Mouse (Mus musculus): ENCODE measurements around the gene Pla1a. TPM values are rescaled to one million over a fixed set of nuclear protein-coding genes. Genes with fewer than 3 reads are reported as not detected.

Gene Pla1a
- polyA plus RNA-seq, 1 experiment from 2014 or later = 0.37 TPM

DNA sequence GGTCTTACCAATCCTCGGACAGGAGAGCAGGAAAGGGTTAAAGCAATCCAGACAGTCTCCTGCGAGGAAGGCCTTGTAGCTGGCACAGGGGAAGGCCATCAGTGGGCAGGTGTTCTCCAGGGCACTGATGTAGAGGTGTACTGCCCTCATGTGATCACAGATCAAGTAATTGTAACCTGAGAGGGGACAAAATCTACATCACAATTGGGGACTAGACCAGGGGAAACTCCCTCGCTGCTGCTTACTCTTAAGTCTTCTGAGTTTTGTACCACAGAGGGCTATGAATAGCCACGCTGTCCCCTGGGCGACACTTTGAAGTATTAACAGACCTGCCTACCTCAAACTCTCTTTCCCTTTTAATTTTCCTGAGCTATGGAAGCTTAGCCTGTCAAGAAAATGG is 25.4 kb downstream of the Pla1a start:
- Histone ChIP-seq H3K9me3 (replicated peaks) (no peaks in the 10 kb centered on the region), H3K36me3 (no peaks in the 10 kb centered on the region), H3K4me2 (replicated peaks) (no peak overlapping the region), H3K27ac (no peak overlapping the region), H3K4me1 (no peaks in the 10 kb centered on the region), H3K27me3 (no peaks in the 10 kb centered on the region), H3K4me3 (no peak overlapping the region), H3K9ac (no peak overlapping the region)
- 42% methylated on average over 5 of the region's 5 CpGs for WGBS
- ATAC-seq (ENCODE audit: low FRiP score) = no peak

DNA sequence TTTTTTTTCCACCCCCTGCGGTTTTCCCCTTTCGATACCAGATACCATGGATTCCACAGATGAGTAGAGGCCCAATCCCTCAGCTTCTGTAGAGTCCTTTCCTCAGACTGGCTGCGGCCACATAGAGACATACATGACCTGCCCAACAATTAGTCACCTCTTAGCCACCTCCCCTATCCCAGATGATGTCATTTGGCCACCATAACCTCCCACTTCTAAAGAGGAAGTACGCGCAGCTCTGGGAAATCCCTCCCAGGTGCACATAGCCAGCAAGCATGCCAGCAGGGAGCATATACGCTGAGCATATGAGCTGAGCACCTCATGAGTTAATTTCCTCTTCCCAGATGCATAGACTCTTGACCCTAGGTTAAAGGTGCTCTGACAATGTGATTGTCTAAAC is 26.2 kb downstream of the Pla1a start:
- H3K4me1 ChIP-seq = no peaks in the 10 kb centered on the region
- H3K27me3 ChIP-seq = no peaks in the 10 kb centered on the region
- no peak for ATAC-seq (ENCODE audit: low FRiP score)
- H3K4me2 ChIP-seq (replicated peaks) = no peak overlapping the region
- no peak overlapping the region for H3K27ac ChIP-seq
- H3K9ac ChIP-seq = no peak overlapping the region
- no peaks in the 10 kb centered on the region for H3K9me3 ChIP-seq (replicated peaks)
- no peaks in the 10 kb centered on the region for H3K36me3 ChIP-seq
- H3K4me3 ChIP-seq = no peak overlapping the region
- WGBS = 84% methylated on average over 6 of the region's 6 CpGs

- Histone ChIP-seq H3K9me3 (replicated peaks) (no peaks in the 10 kb centered on the region), H3K27ac (no peak overlapping the region), H3K4me2 (replicated peaks) (no peak overlapping the region), H3K4me3 (no peak overlapping the region), H3K36me3 (no peaks in the 10 kb centered on the region), H3K4me1 (no peaks in the 10 kb centered on the region), H3K9ac (no peak overlapping the region), H3K27me3 (no peaks in the 10 kb centered on the region)
- ATAC-seq (ENCODE audit: low FRiP score) = no peak
- WGBS = 70% methylated on average over 5 of the region's 5 CpGs
Measured at GRCm38 (mm10) chr16:38406293-38406692, 26.7 kb downstream of the Pla1a start.

- Histone ChIP-seq H3K9ac (no peak overlapping the region), H3K4me1 (peaks cover 14% of the 10 kb centered on the region), H3K27ac (no peak overlapping the region), H3K9me3 (replicated peaks) (no peaks in the 10 kb centered on the region), H3K27me3 (no peaks in the 10 kb centered on the region), H3K4me2 (replicated peaks) (no peak overlapping the region), H3K4me3 (no peak overlapping the region), H3K36me3 (no peaks in the 10 kb centered on the region)
- WGBS = 88% methylated on average over 7 of the region's 7 CpGs
- ATAC-seq (ENCODE audit: low FRiP score) = no peak
Measured at GRCm38 (mm10) chr16:38403639-38404038, 29.3 kb downstream of the Pla1a start.

DNA sequence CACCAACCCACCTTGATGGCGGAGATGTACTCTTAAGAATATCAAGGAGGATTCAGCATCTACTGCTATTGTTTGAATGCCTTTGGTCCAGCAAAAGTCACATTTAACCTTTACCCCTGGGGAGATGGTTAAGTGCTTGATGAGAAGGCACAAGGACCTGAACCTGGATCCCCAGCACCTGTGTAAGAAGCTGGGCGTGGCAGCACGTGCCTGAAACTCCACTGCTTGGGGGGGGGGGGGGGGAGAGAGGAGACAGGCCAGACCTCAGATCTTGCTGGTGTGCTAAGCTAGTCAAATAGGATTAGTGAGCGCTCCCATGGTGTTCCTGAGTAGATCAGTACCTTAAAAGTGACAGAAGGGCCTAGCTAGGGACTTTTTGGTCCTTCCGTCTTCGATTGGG is 31.5 kb downstream of the Pla1a start:
- Histone ChIP-seq H3K4me3 (no peak overlapping the region), H3K9me3 (replicated peaks) (no peaks in the 10 kb centered on the region), H3K27ac (no peak overlapping the region), H3K36me3 (no peaks in the 10 kb centered on the region), H3K4me2 (replicated peaks) (no peak overlapping the region), H3K4me1 (peaks cover 14% of the 10 kb centered on the region), H3K27me3 (no peaks in the 10 kb centered on the region), H3K9ac (no peak overlapping the region)
- 86% methylated on average over 6 of the region's 6 CpGs for WGBS
- no peak for ATAC-seq (ENCODE audit: low FRiP score)

DNA sequence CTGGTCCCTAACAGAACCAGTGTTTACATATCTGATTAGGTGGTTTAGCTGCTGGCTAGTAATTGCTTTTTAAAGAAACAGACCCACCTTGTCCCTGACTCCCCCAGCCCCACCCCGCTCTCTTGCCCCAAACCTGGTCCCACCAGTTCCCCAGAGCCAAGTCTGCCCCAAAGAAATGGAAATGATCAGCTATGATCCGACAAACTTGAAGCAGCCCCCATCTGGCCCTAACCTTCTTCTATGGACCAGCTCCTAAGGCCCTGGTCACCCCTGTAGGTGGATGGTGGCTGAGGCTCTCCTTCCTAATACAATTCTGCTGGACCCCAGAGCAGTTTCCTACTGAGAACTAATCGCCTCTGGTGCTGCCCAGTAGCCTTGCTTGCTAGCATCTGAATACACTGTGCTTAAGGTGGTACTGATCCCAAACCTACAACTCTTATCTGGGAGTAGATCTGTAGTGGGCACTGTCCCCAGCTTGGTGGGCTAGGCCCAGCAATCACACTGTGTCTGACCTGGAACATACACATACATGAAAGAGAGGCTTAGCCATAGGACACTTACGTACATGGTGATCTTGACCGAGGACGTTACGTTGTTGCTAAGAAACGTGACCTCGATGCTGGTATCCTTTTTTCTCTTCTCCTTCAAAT is 32.5 kb downstream of the Pla1a start:
- Histone ChIP-seq H3K27me3 (no peaks in the 10 kb centered on the region), H3K9ac (peak overlapping the region; percentile 47; the same call in 1 of the 2 replicates), H3K27ac (peak overlapping the region; percentile 75; the same call in 1 of the 2 replicates), H3K4me1 (peaks cover 14% of the 10 kb centered on the region), H3K4me2 (replicated peaks) (peak overlapping the region; percentile 53), H3K4me3 (no peak overlapping the region), H3K36me3 (no peaks in the 10 kb centered on the region), H3K9me3 (replicated peaks) (no peaks in the 10 kb centered on the region)
- ATAC-seq (ENCODE audit: low FRiP score) = peak; percentile 53
- WGBS = 76% methylated on average over 9 of the region's 9 CpGs

DNA sequence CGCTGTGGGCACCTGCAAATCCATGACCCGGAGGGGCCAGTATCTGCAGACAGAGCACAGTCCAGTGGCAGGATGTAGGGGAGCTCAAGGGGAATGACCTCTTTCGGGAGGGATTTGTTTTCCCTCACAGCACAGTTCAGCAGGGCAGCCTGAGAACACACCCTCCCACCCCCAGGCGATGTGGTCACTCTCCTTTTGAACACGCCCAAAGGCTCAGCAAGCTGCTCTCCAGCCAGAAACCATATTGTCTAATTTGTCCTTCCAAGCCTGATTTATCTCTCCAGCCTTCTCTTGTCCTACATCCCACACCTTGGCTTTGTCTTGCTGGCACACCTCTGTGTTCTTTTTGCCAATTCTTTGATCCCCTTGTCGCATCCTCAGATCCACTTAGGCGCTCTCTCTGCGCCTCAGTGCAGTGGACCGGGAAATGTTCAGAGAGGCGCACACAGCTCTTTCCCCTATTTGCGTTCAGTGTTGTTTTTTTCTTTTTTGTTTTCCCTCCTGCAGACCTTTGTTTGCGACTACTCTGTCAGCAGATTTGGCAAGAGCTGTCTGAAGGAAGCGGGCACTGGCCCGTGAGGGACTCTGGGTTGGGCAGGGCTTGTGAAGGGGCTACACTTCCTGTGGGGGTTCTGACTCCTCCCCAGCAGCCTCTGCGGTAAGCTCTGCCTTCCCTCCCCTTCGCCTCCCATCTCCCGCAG is 33.3 kb downstream of the Pla1a start:
- WGBS = 11% methylated on average over 17 of the region's 17 CpGs
- peak overlapping the region; percentile 23 for H3K4me3 ChIP-seq

GRCm38 (mm10) chr16:38399076-38399475 is 33.9 kb downstream of the Pla1a start:
- Histone ChIP-seq H3K9ac (no peak overlapping the region), H3K4me2 (replicated peaks) (peak overlapping the region; percentile 53), H3K4me3 (no peak overlapping the region), H3K36me3 (no peaks in the 10 kb centered on the region), H3K27me3 (no peaks in the 10 kb centered on the region), H3K4me1 (peaks cover 14% of the 10 kb centered on the region), H3K9me3 (replicated peaks) (no peaks in the 10 kb centered on the region), H3K27ac (peak overlapping the region; percentile 75; the same call in 1 of the 2 replicates)
- 63% methylated on average over 3 of the region's 3 CpGs for WGBS
- ATAC-seq (ENCODE audit: low FRiP score) = no peak

More for the DNA sequence above, 33.3 kb downstream of the Pla1a start:
- Histone ChIP-seq H3K4me1 (peaks cover 14% of the 10 kb centered on the region), H3K36me3 (no peaks in the 10 kb centered on the region), H3K9me3 (replicated peaks) (no peaks in the 10 kb centered on the region), H3K27ac (peak overlapping the region; percentile 75), H3K27me3 (no peaks in the 10 kb centered on the region), H3K4me2 (replicated peaks) (peak overlapping the region; percentile 53), H3K9ac (peak overlapping the region; percentile 47)
- peak; percentile 88 for ATAC-seq (ENCODE audit: low FRiP score)

- no peak for ATAC-seq (ENCODE audit: low FRiP score)
- Histone ChIP-seq H3K4me3 (no peak overlapping the region), H3K9ac (no peak overlapping the region), H3K4me2 (replicated peaks) (no peak overlapping the region), H3K27ac (no peak overlapping the region), H3K27me3 (no peaks in the 10 kb centered on the region), H3K9me3 (replicated peaks) (no peaks in the 10 kb centered on the region), H3K4me1 (peaks cover 14% of the 10 kb centered on the region), H3K36me3 (no peaks in the 10 kb centered on the region)
- 91% methylated on average over 6 of the region's 6 CpGs for WGBS
Measured at GRCm38 (mm10) chr16:38398266-38398665, 34.7 kb downstream of the Pla1a start.

DNA sequence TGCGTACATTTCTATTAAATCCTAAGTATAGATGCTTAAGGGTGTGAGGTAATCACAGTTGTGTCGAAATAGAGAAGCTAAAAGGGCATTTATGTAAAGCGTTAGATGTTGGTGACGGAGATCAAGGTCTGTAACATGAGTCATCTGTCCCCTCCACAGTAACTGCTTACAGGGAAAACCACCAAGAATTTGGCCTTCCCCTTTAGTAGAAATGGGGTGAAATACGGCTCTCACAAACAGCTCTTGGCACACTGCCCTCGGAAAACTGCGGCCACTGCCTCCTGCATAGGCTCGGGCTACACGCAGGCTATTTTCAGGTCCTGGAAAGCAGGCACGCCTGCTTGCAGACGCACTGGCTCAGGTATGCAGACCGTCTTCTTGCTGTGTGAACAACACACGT is 36.8 kb downstream of the Pla1a start:
- Histone ChIP-seq H3K9me3 (replicated peaks) (no peaks in the 10 kb centered on the region), H3K4me3 (no peak overlapping the region), H3K4me1 (peaks cover 14% of the 10 kb centered on the region), H3K27ac (no peak overlapping the region), H3K36me3 (no peaks in the 10 kb centered on the region), H3K9ac (no peak overlapping the region), H3K4me2 (replicated peaks) (no peak overlapping the region), H3K27me3 (no peaks in the 10 kb centered on the region)
- no peak for ATAC-seq (ENCODE audit: low FRiP score)
- 75% methylated on average over 13 of the region's 13 CpGs for WGBS

DNA sequence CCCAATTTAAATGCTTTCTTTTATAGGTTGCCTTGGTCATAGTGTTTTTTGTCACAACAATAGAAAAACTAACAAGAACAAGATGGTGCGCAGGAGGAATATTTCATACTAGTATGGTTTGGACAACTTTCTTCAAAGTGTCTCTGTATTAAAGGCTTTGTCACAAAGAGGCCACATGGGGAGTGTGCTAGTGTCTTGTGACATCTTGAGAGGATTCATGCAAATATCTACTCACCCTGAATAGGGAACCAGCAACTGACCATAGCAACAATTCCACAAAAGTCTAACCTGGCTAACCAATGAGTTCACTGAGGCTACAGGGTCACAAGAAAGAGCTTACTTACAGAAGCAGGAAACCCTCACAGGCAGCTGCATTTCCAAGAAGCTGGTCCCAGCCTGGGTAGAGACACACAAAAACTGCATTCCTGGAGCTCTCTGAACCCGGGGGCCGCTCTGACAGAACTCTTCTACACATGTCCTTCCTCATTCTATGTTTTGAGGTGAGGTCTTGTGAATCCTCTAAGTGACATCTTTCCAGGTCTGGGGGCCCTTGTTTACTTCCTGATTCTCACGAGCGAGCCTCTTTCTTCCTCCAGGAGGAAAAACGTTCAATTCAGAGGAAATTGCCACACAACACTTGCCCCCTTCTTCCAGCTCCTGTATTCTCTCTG is 37.8 kb downstream of the Pla1a start:
- WGBS = 72% methylated on average over 6 of the region's 6 CpGs
- H3K4me3 ChIP-seq = no peak overlapping the region

GRCm38 (mm10) chr16:38394191-38394618 is 38.7 kb downstream of the Pla1a start:
- H3K27me3 ChIP-seq = no peaks in the 10 kb centered on the region
- ATAC-seq (ENCODE audit: low FRiP score) = no peak
- peaks cover 2% of the 10 kb centered on the region for H3K4me1 ChIP-seq
- no peak overlapping the region for H3K4me3 ChIP-seq
- H3K9ac ChIP-seq = no peak overlapping the region
- no peak overlapping the region for H3K27ac ChIP-seq
- WGBS = 84% methylated on average over 8 of the region's 8 CpGs
- H3K36me3 ChIP-seq = no peaks in the 10 kb centered on the region
- H3K4me2 ChIP-seq (replicated peaks) = no peak overlapping the region
- H3K9me3 ChIP-seq (replicated peaks) = no peaks in the 10 kb centered on the region

More for the DNA sequence above, 37.8 kb downstream of the Pla1a start:
- no peaks in the 10 kb centered on the region for H3K36me3 ChIP-seq
- no peak overlapping the region for H3K9ac ChIP-seq
- no peak overlapping the region for H3K4me2 ChIP-seq (replicated peaks)
- H3K9me3 ChIP-seq (replicated peaks) = no peaks in the 10 kb centered on the region
- H3K27me3 ChIP-seq = no peaks in the 10 kb centered on the region
- no peak for ATAC-seq (ENCODE audit: low FRiP score)
- peaks cover 12% of the 10 kb centered on the region for H3K4me1 ChIP-seq
- H3K27ac ChIP-seq = no peak overlapping the region
